Mouse (Mus musculus): ENCODE measurements at regions not wholly inside any gene's neighbourhood (a gene's known extent, or its start where the extent isn't known, plus 50 kb on each side); places are given as distances from the start of the nearest gene placed in this dataset.

DNA sequence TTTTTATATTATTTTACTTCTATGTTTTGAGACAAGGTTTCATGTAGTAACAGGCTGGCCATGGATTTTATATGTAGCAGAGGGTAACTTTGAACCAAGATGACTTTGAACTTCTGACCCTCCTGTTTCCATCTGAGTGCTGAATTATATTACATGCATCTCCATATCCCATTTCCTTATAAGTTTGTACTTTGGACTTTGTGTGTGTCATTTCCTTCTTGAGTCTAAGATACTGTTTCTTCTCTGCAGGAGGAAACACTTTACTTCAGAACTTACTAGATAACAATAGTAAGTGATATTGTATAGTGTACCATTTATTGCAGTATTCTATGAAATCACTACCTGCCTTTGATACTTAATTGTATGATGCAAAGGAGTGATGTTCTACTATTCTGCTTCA lies 486.9 kb downstream of the Gm37988 start:
- Histone ChIP-seq H3K4me1 (ENCODE audit: control insufficient read depth, insufficient read depth, low read length) (no peaks in the 10 kb centered on the region), H3K36me3 (ENCODE audit: control insufficient read depth, insufficient read depth, low read length) (no peaks in the 10 kb centered on the region), H3K27ac (ENCODE audit: low read length) (no peak overlapping the region), H3K4me2 (ENCODE audit: low read depth, low read length) (no peak overlapping the region), H3K4me3 (ENCODE audit: low read length) (no peak overlapping the region), H3K9ac (ENCODE audit: low read depth, low read length) (no peak overlapping the region), H3K27me3 (replicated peaks; ENCODE audit: control insufficient read depth, insufficient read depth, low read length) (no peaks in the 10 kb centered on the region), H3K9me3 (ENCODE audit: control insufficient read depth, low read length) (no peaks in the 10 kb centered on the region)
- peak; percentile 53; the same call in 1 of the 2 replicates for ATAC-seq

DNA sequence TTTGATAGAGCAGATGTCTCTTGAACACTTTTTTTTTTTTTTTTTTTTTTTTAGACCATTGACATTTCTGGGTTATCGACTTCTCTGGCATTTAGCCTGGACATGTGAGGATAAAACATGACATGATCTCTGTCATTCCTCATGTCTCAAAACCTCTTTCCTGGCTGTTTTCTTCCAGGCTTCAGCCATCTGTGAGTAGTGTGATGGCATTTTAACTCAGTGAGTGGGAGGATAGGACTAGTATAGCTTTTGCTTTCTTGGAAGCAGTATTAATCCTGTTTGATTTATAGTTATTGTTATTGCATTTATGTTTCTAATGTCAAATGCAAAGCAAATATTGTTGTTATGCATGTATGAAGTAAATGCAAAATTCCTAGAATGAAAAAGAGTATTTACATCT lies 489.9 kb downstream of the Gm37988 start:
- no peak overlapping the region for H3K9ac ChIP-seq (ENCODE audit: low read depth, low read length)
- no peaks in the 10 kb centered on the region for H3K36me3 ChIP-seq (ENCODE audit: control insufficient read depth, insufficient read depth, low read length)
- WGBS = 82% methylated on average over 1 of the region's 1 CpGs

DNA sequence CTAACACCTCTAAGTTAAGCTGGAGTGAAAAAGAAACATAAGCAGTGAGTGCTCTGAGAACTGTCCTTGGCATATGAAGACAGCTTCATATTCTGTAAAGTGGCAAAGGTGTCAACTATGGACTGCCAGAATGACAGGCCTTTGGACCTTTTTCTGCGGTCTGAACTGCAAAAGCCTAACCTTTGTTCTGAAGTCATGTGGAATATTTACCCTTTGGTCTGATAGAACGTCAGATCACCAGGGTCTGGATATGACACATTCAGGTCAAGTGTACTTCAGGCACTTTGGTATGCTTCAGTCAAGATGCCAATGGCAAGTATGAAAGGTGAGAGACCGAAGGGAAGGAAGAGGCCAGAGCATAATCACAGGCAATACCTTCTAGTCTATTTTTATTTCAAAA lies 504.0 kb downstream of the Gm37988 start:
- no peaks in the 10 kb centered on the region for H3K36me3 ChIP-seq (ENCODE audit: control insufficient read depth, insufficient read depth, low read length)
- no peak overlapping the region for H3K27ac ChIP-seq (ENCODE audit: low read length)
- no peaks in the 10 kb centered on the region for H3K4me1 ChIP-seq (ENCODE audit: control insufficient read depth, insufficient read depth, low read length)
- no peak overlapping the region for H3K4me3 ChIP-seq (ENCODE audit: low read length)
- no peak overlapping the region for H3K4me2 ChIP-seq (ENCODE audit: low read depth, low read length)
- ATAC-seq = no peak
- peaks cover 4% of the 10 kb centered on the region; the same call in 1 of the 2 replicates for H3K9me3 ChIP-seq (ENCODE audit: control insufficient read depth, low read length)
- 86% methylated on average over 3 of the region's 3 CpGs for WGBS
- H3K9ac ChIP-seq (ENCODE audit: low read depth, low read length) = no peak overlapping the region
- H3K27me3 ChIP-seq (replicated peaks; ENCODE audit: control insufficient read depth, insufficient read depth, low read length) = no peaks in the 10 kb centered on the region

More for the DNA sequence above, 489.9 kb downstream of the Gm37988 start:
- ATAC-seq = no peak
- Histone ChIP-seq H3K9me3 (ENCODE audit: control insufficient read depth, low read length) (no peaks in the 10 kb centered on the region), H3K27ac (ENCODE audit: low read length) (no peak overlapping the region), H3K27me3 (replicated peaks; ENCODE audit: control insufficient read depth, insufficient read depth, low read length) (no peaks in the 10 kb centered on the region), H3K4me2 (ENCODE audit: low read depth, low read length) (no peak overlapping the region), H3K4me3 (ENCODE audit: low read length) (no peak overlapping the region), H3K4me1 (ENCODE audit: control insufficient read depth, insufficient read depth, low read length) (no peaks in the 10 kb centered on the region)

DNA sequence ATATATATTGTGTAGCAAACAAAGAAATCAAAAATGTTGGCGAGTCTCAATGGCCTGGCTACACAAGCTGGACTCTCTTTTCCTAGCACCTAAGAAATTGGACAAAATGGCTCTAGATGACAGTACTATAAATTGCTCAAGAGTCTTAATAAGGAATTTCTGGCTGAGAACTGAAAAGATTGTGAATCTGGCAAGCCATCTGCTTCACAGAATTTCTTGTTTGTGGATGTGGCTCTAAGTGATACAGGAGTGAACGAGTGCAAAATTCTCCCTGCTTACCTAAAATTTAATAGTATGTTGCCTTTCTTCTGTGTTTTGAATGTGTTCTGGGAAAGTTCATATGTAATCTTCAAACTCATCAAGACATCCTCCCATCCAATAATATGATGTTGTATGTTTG lies 508.1 kb downstream of the Gm37988 start:
- Histone ChIP-seq H3K4me3 (ENCODE audit: low read length) (no peak overlapping the region), H3K27me3 (replicated peaks; ENCODE audit: control insufficient read depth, insufficient read depth, low read length) (no peaks in the 10 kb centered on the region), H3K36me3 (ENCODE audit: control insufficient read depth, insufficient read depth, low read length) (no peaks in the 10 kb centered on the region), H3K9me3 (ENCODE audit: control insufficient read depth, low read length) (peaks cover 4% of the 10 kb centered on the region; the same call in 1 of the 2 replicates), H3K9ac (ENCODE audit: low read depth, low read length) (no peak overlapping the region), H3K4me1 (ENCODE audit: control insufficient read depth, insufficient read depth, low read length) (no peaks in the 10 kb centered on the region), H3K4me2 (ENCODE audit: low read depth, low read length) (no peak overlapping the region), H3K27ac (ENCODE audit: low read length) (no peak overlapping the region)
- WGBS = 80% methylated on average over 2 of the region's 2 CpGs
- no peak for ATAC-seq

DNA sequence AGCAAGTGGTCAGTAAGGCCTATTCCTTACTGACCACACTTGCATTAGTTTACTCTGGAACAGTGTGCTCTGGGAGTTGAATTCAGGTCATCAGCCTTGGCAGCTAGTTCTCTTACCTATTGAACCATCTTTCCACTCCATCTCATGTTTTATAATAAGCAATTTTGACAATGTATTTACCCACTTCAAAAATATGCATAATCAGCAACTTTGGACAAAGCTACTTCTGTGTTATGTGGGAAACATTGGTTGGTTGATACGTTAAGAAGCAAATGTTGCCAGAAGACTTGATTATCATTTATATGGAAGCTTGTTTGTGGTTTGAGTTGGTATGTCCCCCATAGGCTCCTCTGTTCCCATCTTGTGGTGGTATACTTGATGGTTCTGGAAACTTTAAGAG lies 509.4 kb downstream of the Gm37988 start:
- WGBS = 84% methylated on average over 1 of the region's 1 CpGs
- no peak overlapping the region for H3K4me2 ChIP-seq (ENCODE audit: low read depth, low read length)
- no peaks in the 10 kb centered on the region for H3K27me3 ChIP-seq (replicated peaks; ENCODE audit: control insufficient read depth, insufficient read depth, low read length)
- no peak overlapping the region for H3K9ac ChIP-seq (ENCODE audit: low read depth, low read length)
- H3K9me3 ChIP-seq (ENCODE audit: control insufficient read depth, low read length) = no peaks in the 10 kb centered on the region
- H3K27ac ChIP-seq (ENCODE audit: low read length) = no peak overlapping the region
- no peaks in the 10 kb centered on the region for H3K36me3 ChIP-seq (ENCODE audit: control insufficient read depth, insufficient read depth, low read length)
- no peaks in the 10 kb centered on the region for H3K4me1 ChIP-seq (ENCODE audit: control insufficient read depth, insufficient read depth, low read length)
- no peak for ATAC-seq
- H3K4me3 ChIP-seq (ENCODE audit: low read length) = no peak overlapping the region

DNA sequence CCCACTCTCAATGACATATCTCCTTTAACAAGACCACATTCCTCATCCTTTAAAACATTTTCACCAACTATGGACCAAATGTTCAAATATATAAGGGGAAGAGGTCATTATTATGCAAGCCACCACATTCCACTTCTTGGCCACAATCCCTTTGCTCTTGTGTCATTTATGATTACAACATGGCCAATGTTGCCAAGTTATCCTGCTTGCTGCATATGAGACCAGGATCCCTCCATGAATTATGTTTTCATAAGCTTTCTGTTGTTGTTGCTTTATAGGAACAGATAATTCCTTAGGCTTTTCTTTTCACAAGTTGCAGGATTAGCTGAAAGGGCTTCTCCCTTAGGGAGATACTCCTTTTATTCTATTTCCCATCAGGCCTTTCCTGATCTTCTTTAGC lies 518.6 kb downstream of the Gm37988 start:
- Histone ChIP-seq H3K9ac (ENCODE audit: low read depth, low read length) (no peak overlapping the region), H3K9me3 (ENCODE audit: control insufficient read depth, low read length) (no peaks in the 10 kb centered on the region), H3K4me1 (ENCODE audit: control insufficient read depth, insufficient read depth, low read length) (no peaks in the 10 kb centered on the region), H3K27ac (ENCODE audit: low read length) (no peak overlapping the region), H3K27me3 (replicated peaks; ENCODE audit: control insufficient read depth, insufficient read depth, low read length) (no peaks in the 10 kb centered on the region), H3K4me3 (ENCODE audit: low read length) (no peak overlapping the region), H3K36me3 (ENCODE audit: control insufficient read depth, insufficient read depth, low read length) (no peaks in the 10 kb centered on the region), H3K4me2 (ENCODE audit: low read depth, low read length) (no peak overlapping the region)
- ATAC-seq = no peak

Measured in intestine, embryonic 16.5 days (tissue).